ENCODE assay signal across 21 mouse cellular contexts in genomic region chr8:71552770-71553169, GRCm38 (mm10). TPM values are rescaled to one million over a fixed set of nuclear protein-coding genes. Genes with fewer than 3 reads are reported as not detected.
DNase-seq lines count a peak whose midpoint lies in the region; ATAC-seq and TF ChIP-seq lines count a peak whose summit lies in the region.
"Had no signal": no experiment of that assay in that cellular context is flagged by ENCODE, and none has a peak within 500 bp of the region (broad histone marks: within the 10 kb centered on the region; RNA-seq: fewer than 3 reads in every experiment).

No protein-coding gene starts in this region.

- H3K27ac ChIP-seq in intestine, embryonic 16.5 days (ENCODE audit: low read length) = no peak overlapping the region
- no peak overlapping the region for H3K27ac ChIP-seq in intestine, postnatal 0 days (ENCODE audit: low read depth, low read length)
- peak overlapping the region; percentile 87 for H3K27ac ChIP-seq in kidney, embryonic 15.5 days
- H3K27ac ChIP-seq in embryonic facial prominence, embryonic 10.5 days (replicated peaks) = no peak overlapping the region
- H3K27ac ChIP-seq in stomach, embryonic 15.5 days = peak overlapping the region; percentile 64; the same call in 1 of the 2 replicates
- H3K27ac ChIP-seq: heart, embryonic 15.5 days; hindbrain, embryonic 14.5 days had no signal

- H3K9ac ChIP-seq in intestine, embryonic 16.5 days (ENCODE audit: low read depth, low read length) = no peak overlapping the region
- no peak overlapping the region for H3K9ac ChIP-seq in intestine, postnatal 0 days (ENCODE audit: low read depth, low read length)
- H3K9ac ChIP-seq in kidney, embryonic 15.5 days = no peak overlapping the region
- no peak overlapping the region for H3K9ac ChIP-seq in stomach, embryonic 15.5 days
- H3K9ac ChIP-seq: heart, embryonic 15.5 days; hindbrain, embryonic 14.5 days had no signal

- H3K4me3 ChIP-seq in intestine, embryonic 16.5 days (ENCODE audit: low read length) = no peak overlapping the region
- no peak overlapping the region for H3K4me3 ChIP-seq in intestine, postnatal 0 days (ENCODE audit: low read depth, low read length)
- H3K4me3 ChIP-seq in kidney, embryonic 15.5 days (replicated peaks) = no peak overlapping the region
- H3K4me3 ChIP-seq in embryonic facial prominence, embryonic 10.5 days = no peak overlapping the region
- no peak overlapping the region for H3K4me3 ChIP-seq in stomach, embryonic 15.5 days (replicated peaks)
- H3K4me3 ChIP-seq: heart, embryonic 15.5 days had no signal

- peak; percentile 41 for ATAC-seq in intestine, embryonic 16.5 days
- no peak for ATAC-seq in intestine, postnatal 0 days
- peak; percentile 57 for ATAC-seq in kidney, embryonic 15.5 days (replicated peaks; ENCODE audit: low FRiP score)
- ATAC-seq in stomach, embryonic 15.5 days (ENCODE audit: insufficient read depth, low FRiP score, low read depth) = no peak; the same call in 1 of the 2 replicates
- ATAC-seq: forebrain, embryonic 14.5 days had no signal

- H3K36me3 ChIP-seq in intestine, embryonic 16.5 days (ENCODE audit: control insufficient read depth, insufficient read depth, low read length) = no peaks in the 10 kb centered on the region
- peaks cover 10% of the 10 kb centered on the region; the same call in 1 of the 2 replicates for H3K36me3 ChIP-seq in intestine, postnatal 0 days (ENCODE audit: control insufficient read depth, insufficient read depth)
- H3K36me3 ChIP-seq in kidney, embryonic 15.5 days = peaks cover 12% of the 10 kb centered on the region
- H3K36me3 ChIP-seq in embryonic facial prominence, embryonic 10.5 days (replicated peaks) = peaks cover 10% of the 10 kb centered on the region
- peaks cover 6% of the 10 kb centered on the region; the same call in 1 of the 2 replicates for H3K36me3 ChIP-seq in stomach, embryonic 15.5 days

- H3K9me3 ChIP-seq in intestine, embryonic 16.5 days (ENCODE audit: control insufficient read depth, low read length) = no peaks in the 10 kb centered on the region
- H3K9me3 ChIP-seq in intestine, postnatal 0 days (ENCODE audit: control insufficient read depth) = no peaks in the 10 kb centered on the region
- no peaks in the 10 kb centered on the region for H3K9me3 ChIP-seq in kidney, embryonic 15.5 days (replicated peaks)
- no peaks in the 10 kb centered on the region for H3K9me3 ChIP-seq in embryonic facial prominence, embryonic 10.5 days
- no peaks in the 10 kb centered on the region for H3K9me3 ChIP-seq in stomach, embryonic 15.5 days
- H3K9me3 ChIP-seq: heart, embryonic 15.5 days had no signal

- H3K27me3 ChIP-seq in intestine, embryonic 16.5 days (replicated peaks; ENCODE audit: control insufficient read depth, insufficient read depth, low read length) = peaks cover 14% of the 10 kb centered on the region; the same call in 1 of the 2 replicates
- H3K27me3 ChIP-seq in intestine, postnatal 0 days (replicated peaks; ENCODE audit: control insufficient read depth, insufficient read depth, low read length) = peaks cover 11% of the 10 kb centered on the region; the same call in 1 of the 2 replicates
- peaks cover 17% of the 10 kb centered on the region for H3K27me3 ChIP-seq in kidney, embryonic 15.5 days
- peaks cover 32% of the 10 kb centered on the region for H3K27me3 ChIP-seq in embryonic facial prominence, embryonic 10.5 days (replicated peaks; ENCODE audit: low read depth, poor library complexity, severe bottlenecking)
- peaks cover 12% of the 10 kb centered on the region; the same call in 1 of the 2 replicates for H3K27me3 ChIP-seq in stomach, embryonic 15.5 days (replicated peaks)

- H3K4me2 ChIP-seq in intestine, embryonic 16.5 days (ENCODE audit: low read depth, low read length) = no peak overlapping the region
- no peak overlapping the region for H3K4me2 ChIP-seq in intestine, postnatal 0 days (replicated peaks; ENCODE audit: low read depth)
- no peak overlapping the region for H3K4me2 ChIP-seq in kidney, embryonic 15.5 days
- no peak overlapping the region for H3K4me2 ChIP-seq in stomach, embryonic 15.5 days
- H3K4me2 ChIP-seq: heart, embryonic 11.5 days; heart, embryonic 15.5 days; hindbrain, embryonic 14.5 days had no signal

- intact Hi-C loops in left cerebral cortex, postnatal 4 days (cut with DNase I) = no loop called here

- DNase-seq in kidney, postnatal 10 days = no peak
- DNase-seq in embryonic facial prominence, embryonic 10.5 days (ENCODE audit: low spot score) = peak; percentile 37
- no peak for DNase-seq in adrenal gland, postnatal 4 days (ENCODE audit: low spot score in 2 of 2)
- no peak for DNase-seq in left cerebral cortex, postnatal 4 days
- DNase-seq: adrenal gland, postnatal 10 days; cerebellum, adult 11-12 months; cerebellum, adult 9-10 months; cerebellum, postnatal 25 days; gastrocnemius, postnatal 36 days; heart, adult 18-20 months; heart, postnatal 14 days had no signal

- H3K4me1 ChIP-seq in intestine, embryonic 16.5 days (ENCODE audit: control insufficient read depth, insufficient read depth, low read length) = no peaks in the 10 kb centered on the region
- H3K4me1 ChIP-seq in intestine, postnatal 0 days (replicated peaks; ENCODE audit: control insufficient read depth, insufficient read depth, low read length) = no peaks in the 10 kb centered on the region
- H3K4me1 ChIP-seq in kidney, embryonic 15.5 days = peaks cover 29% of the 10 kb centered on the region
- peaks cover 17% of the 10 kb centered on the region for H3K4me1 ChIP-seq in embryonic facial prominence, embryonic 10.5 days
- no peaks in the 10 kb centered on the region for H3K4me1 ChIP-seq in stomach, embryonic 15.5 days
- H3K4me1 ChIP-seq: heart, embryonic 15.5 days had no signal

- TF ChIP-seq CTCF in intestine, postnatal 0 days (IDR thresholded peaks at IDR 0.05; ENCODE audit: low read depth) = no peak

- 55% methylated on average over 6 of the region's 6 CpGs for WGBS in intestine, embryonic 16.5 days
- WGBS in intestine, postnatal 0 days = 53% methylated on average over 6 of the region's 6 CpGs
- 29% methylated on average over 6 of the region's 6 CpGs for WGBS in kidney, embryonic 15.5 days
- WGBS in embryonic facial prominence, embryonic 10.5 days = 53% methylated on average over 6 of the region's 6 CpGs
- WGBS in stomach, embryonic 15.5 days = 34% methylated on average over 6 of the region's 6 CpGs

RNA-seq across cellular contexts. Expression of gene Tmem221, which starts 5.9 kb away (rescaled TPM):
- 1.3 and 1.8 TPM in 2 replicates for polyA plus RNA-seq in intestine, embryonic 16.5 days (2015; fragmentation: Nextera tagmentation; extraction: Ambion mirVana)
- polyA plus RNA-seq in intestine, postnatal 0 days (2015; fragmentation: Nextera tagmentation; extraction: Ambion mirVana) = 0.66 and 0.90 TPM in 2 replicates
- polyA plus RNA-seq in kidney, embryonic 15.5 days (2015; fragmentation: Nextera tagmentation; extraction: Ambion mirVana) = 10.6 and 12.8 TPM in 2 replicates
- 0.52 and 0.54 TPM in 2 replicates for polyA plus RNA-seq in embryonic facial prominence, embryonic 10.5 days (2016; fragmentation: Nextera tagmentation; extraction: Ambion mirVana)
- 4.0 and 7.1 TPM in 2 replicates for polyA plus RNA-seq in stomach, embryonic 15.5 days (2015; fragmentation: Nextera tagmentation; extraction: Ambion mirVana)
- total RNA-seq in adrenal gland, postnatal 4 days (2021) = 1 to 10 TPM; 4.4 to 4.5 TPM
- not detected for total RNA-seq in left cerebral cortex, postnatal 4 days (2021)
- total RNA-seq: gastrocnemius, adult 8-10 months; hematopoietic stem cell, adult 5-6 weeks had no signal
- polyA plus RNA-seq: forebrain, embryonic 14.5 days had no signal

RNA-seq across cellular contexts. Expression of gene Mvb12a, which starts 10.0 kb away (rescaled TPM):
- 126 and 130 TPM in 2 replicates for polyA plus RNA-seq in intestine, embryonic 16.5 days (2015; fragmentation: Nextera tagmentation; extraction: Ambion mirVana)
- 133 and 143 TPM in 2 replicates for polyA plus RNA-seq in intestine, postnatal 0 days (2015; fragmentation: Nextera tagmentation; extraction: Ambion mirVana)
- 98.3 and 99.8 TPM in 2 replicates for polyA plus RNA-seq in kidney, embryonic 15.5 days (2015; fragmentation: Nextera tagmentation; extraction: Ambion mirVana)
- 76.9 and 80.7 TPM in 2 replicates for polyA plus RNA-seq in embryonic facial prominence, embryonic 10.5 days (2016; fragmentation: Nextera tagmentation; extraction: Ambion mirVana)
- 97.6 and 107 TPM in 2 replicates for polyA plus RNA-seq in stomach, embryonic 15.5 days (2015; fragmentation: Nextera tagmentation; extraction: Ambion mirVana)
- total RNA-seq in adrenal gland, postnatal 4 days (2021) = 10 to 100 TPM; 74.5 to 76.0 TPM
- 10 to 100 TPM; 37.4 to 40.7 TPM for total RNA-seq in left cerebral cortex, postnatal 4 days (2021)

RNA-seq across cellular contexts. Expression of gene Nxnl1, which starts 13.6 kb away (rescaled TPM):
- 0.06 TPM in 1 of 2 replicates, not detected in the other for polyA plus RNA-seq in intestine, embryonic 16.5 days (2015; fragmentation: Nextera tagmentation; extraction: Ambion mirVana)
- not detected in 2 replicates for polyA plus RNA-seq in intestine, postnatal 0 days (2015; fragmentation: Nextera tagmentation; extraction: Ambion mirVana)
- 0.18 and 0.36 TPM in 2 replicates for polyA plus RNA-seq in kidney, embryonic 15.5 days (2015; fragmentation: Nextera tagmentation; extraction: Ambion mirVana)
- 0.15 TPM in 1 of 2 replicates, not detected in the other for polyA plus RNA-seq in embryonic facial prominence, embryonic 10.5 days (2016; fragmentation: Nextera tagmentation; extraction: Ambion mirVana)
- 0.08 and 0.15 TPM in 2 replicates for polyA plus RNA-seq in stomach, embryonic 15.5 days (2015; fragmentation: Nextera tagmentation; extraction: Ambion mirVana)
- under 1 TPM; 0.25 to 0.65 TPM for total RNA-seq in adrenal gland, postnatal 4 days (2021)
- total RNA-seq in left cerebral cortex, postnatal 4 days (2021) = not detected
- polyA plus RNA-seq: forebrain, embryonic 14.5 days; heart, embryonic 11.5 days; heart, embryonic 15.5 days had no signal

RNA-seq across cellular contexts. Expression of gene Bst2, which starts 15.5 kb away (rescaled TPM):
- polyA plus RNA-seq in intestine, embryonic 16.5 days (2015; fragmentation: Nextera tagmentation; extraction: Ambion mirVana) = 38.8 and 42.0 TPM in 2 replicates
- 85.5 and 91.5 TPM in 2 replicates for polyA plus RNA-seq in intestine, postnatal 0 days (2015; fragmentation: Nextera tagmentation; extraction: Ambion mirVana)
- 50.2 and 53.0 TPM in 2 replicates for polyA plus RNA-seq in kidney, embryonic 15.5 days (2015; fragmentation: Nextera tagmentation; extraction: Ambion mirVana)
- 5.8 and 7.2 TPM in 2 replicates for polyA plus RNA-seq in embryonic facial prominence, embryonic 10.5 days (2016; fragmentation: Nextera tagmentation; extraction: Ambion mirVana)
- 52.3 and 53.9 TPM in 2 replicates for polyA plus RNA-seq in stomach, embryonic 15.5 days (2015; fragmentation: Nextera tagmentation; extraction: Ambion mirVana)
- total RNA-seq in adrenal gland, postnatal 4 days (2021) = 10 to 100 TPM; 39.6 to 46.0 TPM
- total RNA-seq in left cerebral cortex, postnatal 4 days (2021) = 1 to 10 TPM; 3.0 to 3.5 TPM

RNA-seq across cellular contexts. Expression of gene Slc27a1, which starts 15.9 kb away (rescaled TPM):
- polyA plus RNA-seq in intestine, embryonic 16.5 days (2015; fragmentation: Nextera tagmentation; extraction: Ambion mirVana) = 21.0 and 24.3 TPM in 2 replicates
- polyA plus RNA-seq in intestine, postnatal 0 days (2015; fragmentation: Nextera tagmentation; extraction: Ambion mirVana) = 14.5 and 14.9 TPM in 2 replicates
- 44.5 and 45.3 TPM in 2 replicates for polyA plus RNA-seq in kidney, embryonic 15.5 days (2015; fragmentation: Nextera tagmentation; extraction: Ambion mirVana)
- polyA plus RNA-seq in embryonic facial prominence, embryonic 10.5 days (2016; fragmentation: Nextera tagmentation; extraction: Ambion mirVana) = 21.8 and 30.7 TPM in 2 replicates
- polyA plus RNA-seq in stomach, embryonic 15.5 days (2015; fragmentation: Nextera tagmentation; extraction: Ambion mirVana) = 37.1 and 38.8 TPM in 2 replicates
- 100 to 1,000 TPM; 110 to 111 TPM for total RNA-seq in adrenal gland, postnatal 4 days (2021)
- total RNA-seq in left cerebral cortex, postnatal 4 days (2021) = 10 to 100 TPM; 60.5 to 71.1 TPM

Comparison
In these comparisons a context has a peak if more than half of its experiments do, and no peak if none do; other contexts are left out.
1. ATAC-seq: peak in intestine, embryonic 16.5 days (single experiment) and kidney, embryonic 15.5 days (single experiment); none in intestine, postnatal 0 days (single experiment) and stomach, embryonic 15.5 days (single experiment).
2. H3K27ac ChIP-seq: peak in kidney, embryonic 15.5 days (single experiment) and stomach, embryonic 15.5 days (single experiment); none in intestine, embryonic 16.5 days (single experiment), intestine, postnatal 0 days (single experiment) and embryonic facial prominence, embryonic 10.5 days (single experiment).